Mouse (Mus musculus) liver, embryonic 14 days (tissue): ENCODE results near the gene 4921530L21Rik. TPM values are rescaled to one million over a fixed set of nuclear protein-coding genes. Genes with fewer than 3 reads are reported as not detected.

Experiments used
- polyA plus RNA-seq: library from polyadenylated mRNA; depleted of rRNA; stranded (reverse); fragments of >200 nt; gene quantifications from 2 replicates; pipeline ENCODE4 v1.2.3, GENCODE M21; 2012; rRNA removed

The 4921530L21Rik gene
- polyA plus RNA-seq = not detected in 2 replicates

GRCm38 (mm10) chr14:95880954-95881353 is at the start of gene 4921530L21Rik:
4921530L21Rik (plus strand) TSS chr14:95881254.

